Mouse (Mus musculus) adrenal gland, postnatal 14 days (tissue): ENCODE data around the gene Cdc37. TPM values are rescaled to one million over a fixed set of nuclear protein-coding genes. Genes with fewer than 3 reads are reported as not detected.

Source experiments
- DNase-seq: peaks from one replicate; pipeline ENCODE4 v3.0.0; 2021; ENCODE audit warnings: mixed read lengths
- total RNA-seq: library from RNA; stranded (reverse); gene quantifications from 2 replicates; pipeline ENCODE4 v1.2.3, GENCODE M21; 2021

Gene Cdc37
- total RNA-seq, 1 experiment from 2014 or later = 171 TPM

DNA sequence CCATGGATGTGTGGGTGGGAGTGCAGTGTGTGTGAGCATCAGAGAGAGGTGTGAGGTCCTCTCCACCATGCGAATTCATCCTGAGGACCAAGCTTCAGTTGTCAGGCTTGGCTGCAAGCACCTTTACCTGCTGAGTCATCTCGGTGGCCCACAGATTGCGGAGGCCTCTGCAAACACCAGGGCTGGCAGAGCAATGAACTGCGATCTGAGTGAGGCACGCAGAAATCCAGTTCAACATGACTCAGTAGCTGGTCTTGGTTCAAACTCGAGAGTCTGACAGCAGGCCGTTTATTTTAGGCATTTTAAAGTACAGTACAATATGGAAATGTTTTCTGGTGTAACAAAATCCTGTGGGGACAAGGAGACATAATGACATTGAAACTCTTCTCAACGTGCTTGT lies 52.0 kb downstream of the Cdc37 start:
- DNase-seq = no peak

DNA sequence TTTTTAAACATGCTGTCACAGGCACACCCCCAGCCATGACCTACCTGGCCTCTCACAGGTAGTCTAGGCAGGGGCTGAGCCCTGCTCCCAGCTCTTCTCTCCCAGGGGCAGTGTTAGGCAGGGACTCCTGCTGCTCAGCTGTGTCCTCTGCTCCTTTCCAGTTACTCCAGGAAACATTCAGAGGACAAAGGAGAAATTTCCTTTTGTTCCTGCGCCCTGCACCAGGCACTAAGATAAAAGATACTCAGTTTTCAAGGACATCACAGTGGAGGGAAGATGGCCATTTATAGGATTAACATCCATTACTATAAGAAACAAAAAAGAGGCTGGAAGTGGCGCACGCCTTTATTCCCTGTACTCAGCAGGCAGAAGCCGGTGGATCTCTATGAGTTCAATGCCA lies 53.8 kb downstream of the Cdc37 start:
- DNase-seq = no peak

DNA sequence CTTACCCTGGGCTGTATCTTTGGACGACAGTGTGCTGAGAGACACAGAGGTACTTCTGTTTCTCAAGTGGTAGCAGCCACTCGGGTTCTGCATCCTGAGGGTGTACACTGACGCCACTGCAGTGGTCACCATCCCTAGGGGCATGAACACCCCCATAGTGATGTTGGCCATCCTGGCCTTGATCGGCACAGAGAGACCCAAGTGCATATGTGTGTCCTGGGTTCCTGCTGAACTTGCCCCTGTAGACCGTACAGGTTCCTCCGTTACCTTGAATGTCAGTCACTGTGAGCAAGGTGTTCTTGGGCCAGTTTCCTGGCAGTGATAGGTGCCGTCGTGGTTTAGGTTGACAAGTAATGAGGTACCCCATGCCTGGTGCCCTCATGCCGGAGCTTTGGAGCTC lies 56.4 kb downstream of the Cdc37 start:
- DNase-seq = no peak

DNA sequence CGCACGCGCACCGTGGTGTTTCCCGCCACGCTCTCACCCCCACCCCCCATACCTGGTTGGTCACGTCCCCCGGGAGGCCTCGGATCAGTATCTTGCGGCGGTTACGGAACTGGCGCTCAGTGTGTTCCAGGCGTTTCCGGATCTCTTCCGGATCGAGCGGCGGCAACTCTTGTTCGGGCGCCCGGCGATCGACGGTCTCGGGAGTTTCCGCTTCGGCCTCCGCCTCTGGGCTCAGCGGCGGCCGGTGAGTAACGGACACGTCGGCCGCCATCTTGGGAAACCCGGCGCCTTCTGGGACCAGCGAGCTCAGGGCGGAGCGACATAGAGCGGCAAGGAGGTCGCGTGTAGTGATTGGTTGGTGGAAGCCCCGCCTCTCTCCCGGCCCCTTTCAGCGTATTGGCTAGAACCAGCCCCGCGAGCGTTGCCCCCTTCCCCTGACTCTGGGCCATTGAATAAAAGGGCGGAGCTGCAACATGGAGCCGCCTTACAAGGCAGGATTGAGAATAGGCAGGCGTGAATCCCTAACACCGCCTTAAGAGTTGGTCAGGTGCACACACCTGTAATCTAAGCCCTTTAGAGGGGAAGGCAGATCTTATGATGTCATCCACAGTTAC lies 58.0 kb downstream of the Cdc37 start, which contains the start of the genes Gm38431 and Raver1:
Gm38431 (minus strand) TSS at position 291 of the 614 bp plus-strand sequence.
Raver1 (minus strand) TSS at position 302 of the 614 bp plus-strand sequence.
- DNase-seq = peak; percentile 98

DNA sequence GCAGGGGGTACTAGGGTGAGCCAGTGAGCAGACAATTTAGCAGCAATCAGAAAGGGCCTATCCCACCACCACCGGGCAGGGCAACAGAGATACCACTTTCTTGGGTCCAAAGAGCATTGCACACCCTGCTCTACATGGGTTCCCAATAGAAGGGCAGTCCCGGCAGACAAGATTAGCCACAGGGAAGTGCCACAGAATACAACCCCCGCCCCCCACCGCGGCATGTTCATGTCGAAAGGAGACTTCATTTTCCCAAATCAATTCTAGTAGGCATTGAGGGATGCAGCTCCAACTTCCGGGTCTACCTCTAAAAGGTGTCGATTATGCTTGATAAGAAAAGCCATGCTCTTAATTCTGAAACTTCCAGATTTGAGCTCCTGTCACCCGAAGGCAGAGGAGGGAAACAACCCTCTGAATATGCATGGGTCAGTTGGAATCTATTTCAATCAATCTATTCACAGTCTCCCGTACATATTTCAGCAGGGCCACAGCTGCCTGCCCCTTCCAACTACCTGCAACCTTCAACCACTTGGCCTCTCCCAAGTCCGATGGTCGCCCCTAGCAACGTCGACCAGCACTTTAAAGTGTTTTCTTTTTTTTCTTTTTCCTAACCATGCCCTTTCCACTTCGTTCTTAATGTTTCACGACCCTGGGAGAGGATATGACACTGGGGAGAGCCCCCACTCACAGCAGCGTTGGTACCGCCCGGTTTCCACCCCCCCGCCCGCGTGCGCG lies 58.6 kb downstream of the Cdc37 start:
- no peak for DNase-seq

GRCm38 (mm10) chr9:21090537-21090936 lies 59.2 kb downstream of the Cdc37 start:
- no peak for DNase-seq

DNA sequence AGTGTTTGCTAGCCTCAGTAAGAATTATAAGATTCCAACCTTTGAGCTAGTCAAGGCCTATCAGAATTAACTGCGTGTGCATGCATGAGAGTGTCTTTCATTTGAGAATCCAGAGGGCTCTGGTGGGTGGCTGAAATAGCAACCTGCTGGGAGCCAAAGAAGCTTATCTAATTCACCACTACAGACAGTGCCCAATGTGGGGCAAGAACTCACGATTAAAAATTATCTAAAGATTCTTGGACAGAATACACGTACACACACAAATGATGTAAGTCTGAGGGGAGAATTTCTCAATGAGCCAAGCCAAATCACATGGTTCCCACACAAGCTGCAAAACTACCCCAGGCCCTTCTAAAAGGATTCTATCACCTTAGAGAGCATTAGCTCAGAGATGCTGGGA lies 66.5 kb downstream of the Cdc37 start:
- DNase-seq = no peak

Other genes with a start within 250 kb of the Cdc37 start
- gene Dnmt1, start 190.1 kb downstream of the Cdc37 start, total RNA-seq = 56.0 and 58.0 TPM in 2 replicates
- gene S1pr2, start 173.2 kb downstream of the Cdc37 start, total RNA-seq = 9.1 and 11.0 TPM in 2 replicates
- 135 and 144 TPM in 2 replicates for gene Mrpl4, start 147.2 kb downstream of the Cdc37 start, total RNA-seq
- 12.7 and 13.8 TPM in 2 replicates for gene Icam1, start 134.0 kb downstream of the Cdc37 start, total RNA-seq
- 1.2 and 4.1 TPM in 2 replicates for gene Icam4, start 120.6 kb downstream of the Cdc37 start, total RNA-seq
- gene Icam5, start 117.9 kb downstream of the Cdc37 start, total RNA-seq = 0.74 and 0.90 TPM in 2 replicates
- not detected in 2 replicates for gene Zglp1, start 82.9 kb downstream of the Cdc37 start, total RNA-seq
- 0.44 and 0.86 TPM in 2 replicates for gene Gm49373, start 76.9 kb downstream of the Cdc37 start, total RNA-seq
- gene Fdx1l, start 76.4 kb downstream of the Cdc37 start, total RNA-seq = 38.8 and 39.9 TPM in 2 replicates
- 1.4 and 2.1 TPM in 2 replicates for gene Gm38431, start 58.0 kb downstream of the Cdc37 start, total RNA-seq
- 52.8 and 60.7 TPM in 2 replicates for gene Raver1, start 58.0 kb downstream of the Cdc37 start, total RNA-seq
- 12.6 and 17.3 TPM in 2 replicates for gene Tyk2, start 18.7 kb downstream of the Cdc37 start, total RNA-seq
- gene Pde4a, start 15.7 kb upstream of the Cdc37 start, total RNA-seq = 22.4 and 22.9 TPM in 2 replicates
- 42.0 and 42.4 TPM in 2 replicates for gene Keap1, start 89.4 kb upstream of the Cdc37 start, total RNA-seq
- 1.8 and 2.3 TPM in 2 replicates for gene S1pr5, start 98.5 kb upstream of the Cdc37 start, total RNA-seq
- gene Atg4d, start 115.3 kb upstream of the Cdc37 start, total RNA-seq = 45.9 and 46.9 TPM in 2 replicates
- 27.2 and 36.8 TPM in 2 replicates for gene Kri1, start 138.0 kb upstream of the Cdc37 start, total RNA-seq
- 17.9 and 22.5 TPM in 2 replicates for gene Cdkn2d, start 141.4 kb upstream of the Cdc37 start, total RNA-seq
- gene Ap1m2, start 162.4 kb upstream of the Cdc37 start, total RNA-seq = not detected in 2 replicates
- 40.4 and 56.5 TPM in 2 replicates for gene Slc44a2, start 170.7 kb upstream of the Cdc37 start, total RNA-seq
- gene Ilf3, start 217.9 kb upstream of the Cdc37 start, total RNA-seq = 55.3 and 64.4 TPM in 2 replicates